Mouse (Mus musculus): ENCODE data around the gene Hist3h2ba.

DNA sequence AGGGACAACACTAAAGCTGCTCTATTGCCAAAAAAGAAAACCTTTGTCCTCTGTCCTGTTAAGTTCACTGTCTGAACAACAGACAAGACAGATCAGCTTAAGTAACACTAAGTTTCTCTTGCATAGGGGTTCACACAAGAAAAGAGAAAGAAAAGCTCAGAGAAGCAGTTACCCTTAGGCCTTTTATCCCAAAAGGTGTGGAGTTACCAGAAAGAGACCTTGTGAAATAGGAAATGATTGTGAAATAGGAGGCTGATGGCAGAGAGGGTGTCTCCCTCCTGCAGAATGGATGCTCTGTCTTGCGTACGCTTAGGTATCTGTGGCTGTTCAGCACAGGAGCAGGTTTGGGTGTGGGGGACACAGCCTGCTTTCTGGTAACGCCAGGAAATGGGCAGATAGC lies 30.5 kb downstream of the Hist3h2ba start:
- TF ChIP-seq GATA1 (IDR thresholded peaks at IDR 0.05; ENCODE audit: low read length): no peak
- no peak for TF ChIP-seq TAL1 (IDR thresholded peaks at IDR 0.05; ENCODE audit: low read length)

Measured in erythroblast, embryonic 14.5 days (primary cell).